Comparison of ENCODE assay signal across 15 mouse cellular contexts in genomic region chr16:24134486-24135050, GRCm38 (mm10).
"Had no signal": no experiment of that assay in that cellular context is flagged by ENCODE, and none has a peak within 500 bp of the region (broad histone marks: within the 10 kb centered on the region; RNA-seq: fewer than 3 reads in every experiment).

No protein-coding gene starts in this region.

- H3K36me3 ChIP-seq: lung, embryonic 15.5 days; midbrain, embryonic 10.5 days; midbrain, embryonic 12.5 days; neural tube, embryonic 12.5 days; stomach, embryonic 15.5 days had no signal

- H3K4me2 ChIP-seq: lung, embryonic 15.5 days; midbrain, embryonic 12.5 days; neural tube, embryonic 12.5 days; stomach, embryonic 15.5 days had no signal

- H3K4me3 ChIP-seq: lung, embryonic 15.5 days; midbrain, embryonic 10.5 days; midbrain, embryonic 12.5 days; neural tube, embryonic 12.5 days; stomach, embryonic 15.5 days had no signal

- DNase-seq: liver, postnatal 0 days; lung, adult 2 months; lung, postnatal 14 days; lung, postnatal 36 days; midbrain, embryonic 14.5 days; right cerebral cortex, postnatal 14 days; thymus, adult 2 months; thymus, postnatal 25 days; thymus, postnatal 4 days had no signal

- H3K27ac ChIP-seq: lung, embryonic 15.5 days; midbrain, embryonic 12.5 days; neural tube, embryonic 12.5 days; stomach, embryonic 15.5 days; stomach, postnatal 0 days had no signal

- H3K27me3 ChIP-seq: lung, embryonic 15.5 days; midbrain, embryonic 12.5 days; neural tube, embryonic 12.5 days; stomach, embryonic 15.5 days had no signal
